Comparison of ENCODE assay signal across 8 mouse cellular contexts in the genomic region with DNA sequence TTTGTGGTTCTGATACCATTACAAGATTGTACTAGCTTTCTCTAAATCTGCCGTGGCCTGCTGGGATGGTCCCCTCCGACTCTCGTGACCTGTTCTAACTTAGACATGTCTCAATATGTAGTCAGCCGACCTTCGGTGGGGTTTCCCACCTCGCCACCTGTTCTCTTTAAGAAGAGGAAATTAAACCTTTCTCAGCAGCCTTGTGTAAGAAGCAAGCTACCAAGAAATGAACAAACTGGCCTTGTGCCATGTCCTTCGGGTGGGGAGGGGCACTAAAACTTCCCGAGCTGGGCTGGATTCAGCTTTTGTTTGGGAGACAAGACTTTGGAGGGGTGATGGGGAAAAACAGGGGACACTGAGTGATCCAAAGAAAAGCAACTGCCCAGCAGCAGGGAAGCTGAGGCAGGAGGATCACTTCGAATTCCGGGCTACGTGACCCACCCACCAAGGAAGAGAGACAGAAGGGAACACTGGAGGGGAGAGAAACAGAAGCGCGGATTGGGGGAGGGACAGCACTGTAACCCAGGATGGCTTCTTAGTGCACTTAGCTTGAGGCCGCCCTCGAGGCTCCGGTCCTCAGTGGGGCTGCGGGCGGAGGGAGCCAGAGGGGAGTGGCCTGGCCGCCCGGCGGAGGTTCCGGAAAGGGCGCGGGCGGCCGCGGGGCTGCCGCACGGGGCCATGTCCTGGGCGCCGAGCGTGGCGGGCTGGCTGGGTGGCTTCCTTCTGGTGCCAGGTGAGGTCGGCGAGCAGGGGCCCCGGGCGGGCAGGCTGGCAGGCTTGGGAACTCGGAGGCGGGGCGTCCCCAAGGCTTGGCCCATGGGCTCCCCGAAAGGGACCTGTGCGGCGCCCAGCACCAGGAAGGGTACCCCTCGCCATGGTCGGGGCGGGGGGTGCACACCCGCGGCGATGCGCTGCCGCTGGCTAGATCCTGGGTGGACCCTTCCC. TPM values are rescaled to one million over a fixed set of nuclear protein-coding genes. Genes with fewer than 3 reads are reported as not detected.
DNase-seq lines count a peak whose midpoint lies in the region; ATAC-seq and TF ChIP-seq lines count a peak whose summit lies in the region.

A gene (plus strand): TSS at position 525 of the 945 bp plus-strand sequence.

- DNase-seq in layer of hippocampus, adult 11-12 months (ENCODE audit: low spot score), result peak; percentile 58
- no peak for DNase-seq in layer of hippocampus, adult 9-10 months (ENCODE audit: low spot score)
- DNase-seq in embryonic facial prominence, embryonic 11.5 days (ENCODE audit: low spot score), result peak; percentile 66
- peak; percentile 65 for DNase-seq in limb, embryonic 14.5 days (ENCODE audit: low spot score)
- peak; percentile 78 to 86 for DNase-seq in spleen, adult 2 months (ENCODE audit: low read depth in 1 of 2, low spot score in 2 of 2)

- no peak for TF ChIP-seq CTCF in intestine, postnatal 0 days (IDR thresholded peaks at IDR 0.05; ENCODE audit: low read depth)
- TF ChIP-seq CTCF in spleen, adult 2 months (IDR thresholded peaks at IDR 0.05; ENCODE audit: extremely low read depth, insufficient read depth, insufficient read length, insufficient replicate concordance), result no peak

- H3K4me3 ChIP-seq in embryonic facial prominence, embryonic 11.5 days (ENCODE audit: low read depth, low read length), result peak within 1 kb of the TSS; percentile 65
- peak within 1 kb of the TSS; percentile 85 for H3K4me3 ChIP-seq in intestine, postnatal 0 days (ENCODE audit: low read depth, low read length)
- H3K4me3 ChIP-seq in limb, embryonic 14.5 days (replicated peaks; ENCODE audit: low read length), result peak within 1 kb of the TSS; percentile 73
- peak within 1 kb of the TSS; percentile 49 for H3K4me3 ChIP-seq in midbrain, embryonic 15.5 days
- peak within 1 kb of the TSS; percentile 90 for H3K4me3 ChIP-seq in spleen, adult 2 months (ENCODE audit: extremely low read depth, insufficient read depth, insufficient read length)

- H3K9me3 ChIP-seq in embryonic facial prominence, embryonic 11.5 days (replicated peaks; ENCODE audit: control insufficient read depth, low read length), result no peaks in the 10 kb centered on the region
- H3K9me3 ChIP-seq in intestine, postnatal 0 days (ENCODE audit: control insufficient read depth), result no peaks in the 10 kb centered on the region
- no peaks in the 10 kb centered on the region for H3K9me3 ChIP-seq in limb, embryonic 14.5 days (ENCODE audit: control insufficient read depth, low read length)
- H3K9me3 ChIP-seq in midbrain, embryonic 15.5 days, result no peaks in the 10 kb centered on the region

- 8% methylated on average over 47 of the region's 51 CpGs for WGBS in embryonic facial prominence, embryonic 11.5 days
- 2% methylated on average over 51 of the region's 51 CpGs for WGBS in intestine, postnatal 0 days
- WGBS in limb, embryonic 14.5 days, result 3% methylated on average over 43 of the region's 51 CpGs
- WGBS in midbrain, embryonic 15.5 days, result 5% methylated on average over 51 of the region's 51 CpGs
- WGBS in spleen, adult 2 months, result under 1% methylated on average over 50 of the region's 51 CpGs

- no peak for TF ChIP-seq POLR2A in limb, embryonic 14.5 days (IDR thresholded peaks at IDR 0.05; ENCODE audit: borderline replicate concordance, extremely low read depth, insufficient read depth, insufficient read length)
- TF ChIP-seq POLR2A in spleen, adult 2 months (IDR thresholded peaks at IDR 0.05; ENCODE audit: low read depth, low read length), result peak; percentile 64

- peak within 1 kb of the TSS; percentile 98 for H3K4me2 ChIP-seq in embryonic facial prominence, embryonic 11.5 days (ENCODE audit: low read depth, low read length)
- peak within 1 kb of the TSS; percentile 87 for H3K4me2 ChIP-seq in intestine, postnatal 0 days (replicated peaks; ENCODE audit: low read depth)
- peak within 1 kb of the TSS; percentile 97 for H3K4me2 ChIP-seq in limb, embryonic 14.5 days (replicated peaks; ENCODE audit: low read depth, low read length, severe bottlenecking)
- peak within 1 kb of the TSS; percentile 93 for H3K4me2 ChIP-seq in midbrain, embryonic 15.5 days

- H3K36me3 ChIP-seq in embryonic facial prominence, embryonic 11.5 days (replicated peaks; ENCODE audit: control insufficient read depth, insufficient read depth, low read depth, low read length), result no peaks in the 10 kb centered on the region
- H3K36me3 ChIP-seq in intestine, postnatal 0 days (ENCODE audit: control insufficient read depth, insufficient read depth), result peaks cover 10% of the 10 kb centered on the region; the same call in 1 of the 2 replicates
- peaks cover 8% of the 10 kb centered on the region for H3K36me3 ChIP-seq in limb, embryonic 14.5 days (ENCODE audit: control insufficient read depth, insufficient read depth, low read length)
- H3K36me3 ChIP-seq in midbrain, embryonic 15.5 days (replicated peaks), result peaks cover 5% of the 10 kb centered on the region; the same call in 1 of the 2 replicates
- peaks cover 12% of the 10 kb centered on the region for H3K36me3 ChIP-seq in spleen, adult 2 months (ENCODE audit: control insufficient read depth, insufficient read depth, low read length)

- H3K27ac ChIP-seq in embryonic facial prominence, embryonic 11.5 days (replicated peaks; ENCODE audit: low read depth, low read length), result no peak within 1 kb of the TSS
- peak within 1 kb of the TSS; percentile 98 for H3K27ac ChIP-seq in intestine, postnatal 0 days (ENCODE audit: low read depth, low read length)
- H3K27ac ChIP-seq in limb, embryonic 14.5 days (replicated peaks; ENCODE audit: low read depth, low read length), result peak within 1 kb of the TSS; percentile 71
- H3K27ac ChIP-seq in midbrain, embryonic 15.5 days, result peak within 1 kb of the TSS; percentile 39; the same call in 1 of the 2 replicates
- H3K27ac ChIP-seq in spleen, adult 2 months (ENCODE audit: insufficient read depth, low read length), result peak within 1 kb of the TSS; percentile 97

- no peaks in the 10 kb centered on the region for H3K27me3 ChIP-seq in embryonic facial prominence, embryonic 11.5 days (ENCODE audit: control insufficient read depth, insufficient read depth, low read length)
- no peaks in the 10 kb centered on the region for H3K27me3 ChIP-seq in intestine, postnatal 0 days (replicated peaks; ENCODE audit: control insufficient read depth, insufficient read depth, low read length)
- no peaks in the 10 kb centered on the region for H3K27me3 ChIP-seq in limb, embryonic 14.5 days (ENCODE audit: control insufficient read depth, insufficient read depth, low read length)
- no peaks in the 10 kb centered on the region for H3K27me3 ChIP-seq in midbrain, embryonic 15.5 days (replicated peaks)
- no peaks in the 10 kb centered on the region for H3K27me3 ChIP-seq in spleen, adult 2 months (ENCODE audit: control insufficient read depth, insufficient read depth, low read length)

- no peaks in the 10 kb centered on the region; the same call in 1 of the 2 replicates for H3K4me1 ChIP-seq in embryonic facial prominence, embryonic 11.5 days (ENCODE audit: control insufficient read depth, insufficient read depth, low read length)
- 0 out of 2 replicates have a peak, but pooled peaks cover 3% of the 10 kb centered on the region for H3K4me1 ChIP-seq in intestine, postnatal 0 days (replicated peaks; ENCODE audit: control insufficient read depth, insufficient read depth, low read length)
- peaks cover 25% of the 10 kb centered on the region for H3K4me1 ChIP-seq in limb, embryonic 14.5 days (ENCODE audit: control insufficient read depth, insufficient read depth, low read length)
- H3K4me1 ChIP-seq in midbrain, embryonic 15.5 days, result peaks cover 13% of the 10 kb centered on the region
- H3K4me1 ChIP-seq in spleen, adult 2 months (ENCODE audit: control insufficient read depth, insufficient read depth, insufficient read length), result peaks cover 13% of the 10 kb centered on the region

- peak; percentile 71 for ATAC-seq in embryonic facial prominence, embryonic 11.5 days (replicated peaks; ENCODE audit: insufficient number of reproducible peaks, low FRiP score, low TSS enrichment, low read depth)
- ATAC-seq in granulocyte monocyte progenitor cell, adult 5-6 weeks (replicated peaks; ENCODE audit: poor library complexity, severe bottlenecking), result peak; percentile 75
- peak; percentile 53 for ATAC-seq in intestine, postnatal 0 days
- peak; percentile 74 for ATAC-seq in limb, embryonic 14.5 days (ENCODE audit: low FRiP score, low read depth)
- ATAC-seq in midbrain, embryonic 15.5 days (replicated peaks), result peak; percentile 75

- H3K9ac ChIP-seq in embryonic facial prominence, embryonic 11.5 days (replicated peaks; ENCODE audit: low read length), result peak within 1 kb of the TSS; percentile 79
- peak within 1 kb of the TSS; percentile 86 for H3K9ac ChIP-seq in intestine, postnatal 0 days (ENCODE audit: low read depth, low read length)
- H3K9ac ChIP-seq in limb, embryonic 14.5 days (ENCODE audit: low read depth, low read length, severe bottlenecking), result peak within 1 kb of the TSS; percentile 85
- H3K9ac ChIP-seq in midbrain, embryonic 15.5 days, result peak within 1 kb of the TSS; percentile 62

RNA-seq across cellular contexts. Expression of the gene that starts here (rescaled TPM):
- polyA plus RNA-seq in embryonic facial prominence, embryonic 11.5 days (2014; fragmentation: Nextera tagmentation; extraction: Ambion mirVana), result 9.8 and 9.9 TPM in 2 replicates
- 36.6 and 48.8 TPM in 2 replicates for total RNA-seq in granulocyte monocyte progenitor cell, adult 5-6 weeks (2014; fragmentation: Nextera tagmentation)
- 41.3 and 45.8 TPM in 2 replicates for total RNA-seq in granulocyte monocyte progenitor cell, adult 5-6 weeks (2017)
- 123 and 124 TPM in 2 replicates for polyA plus RNA-seq in intestine, postnatal 0 days (2015; fragmentation: Nextera tagmentation; extraction: Ambion mirVana)
- polyA plus RNA-seq in limb, embryonic 14.5 days (2012; rRNA removed), result 15.6 and 16.5 TPM in 2 replicates
- 23.5 and 24.3 TPM in 2 replicates for polyA plus RNA-seq in limb, embryonic 14.5 days (2014; fragmentation: Nextera tagmentation; extraction: Ambion mirVana)
- 11.7 and 11.9 TPM in 2 replicates for polyA plus RNA-seq in midbrain, embryonic 15.5 days (2015; fragmentation: Nextera tagmentation; extraction: Ambion mirVana)
- 40.0 and 43.8 TPM in 2 replicates for polyA plus RNA-seq in spleen, adult 2 months (2012; rRNA removed)
